Mouse (Mus musculus) macrophage (primary cell): ENCODE results near the gene Wdr20. TPM values are rescaled to one million over a fixed set of nuclear protein-coding genes. Genes with fewer than 3 reads are reported as not detected.
"Not testable (repeated sequence)": the region's sequence is repeated elsewhere in the genome, so short reads cannot be mapped to it uniquely, and the experiment has no call there.

Experiments
- H3K27ac ChIP-seq: fragments of 350-480 bp; formaldehyde crosslinking; 2 replicates; pipeline ENCODE4 v1.9.0; 2021
- H3K36me3 ChIP-seq: fragments of 350-480 bp; formaldehyde crosslinking; 2 replicates; pipeline ENCODE4 v1.9.0; 2021; ENCODE audit errors: inconsistent target
- H3K4me3 ChIP-seq: fragments of 350-480 bp; formaldehyde crosslinking; 2 replicates; pipeline ENCODE4 v1.9.0; 2021; ENCODE audit errors: inconsistent target
- H3K79me2 ChIP-seq: fragments of 350-480 bp; formaldehyde crosslinking; 2 replicates; pipeline ENCODE4 v1.9.0; 2021; ENCODE audit errors: inconsistent target
- WGBS: methylation state at CpG from one replicate; pipeline ENCODE4 v1.1.7; 2026; ENCODE audit warnings: inconsistent platforms; ENCODE audit not compliant: missing documents; 5-methylcytosine and 5-hydroxymethylcytosine counted together
- polyA plus RNA-seq: library from polyadenylated mRNA; stranded (reverse); fragments of 250-400 nt; gene quantifications from 3 replicates; pipeline ENCODE4 v1.2.4, GENCODE M21; 2018; ENCODE audit warnings: inconsistent platforms
- total RNA-seq, 78 experiments: library from RNA; depleted of rRNA; stranded (reverse); fragments of 250-400 nt; gene quantifications; 1 replicate in 9 of 78; 2 replicates in 24 of 78; 3 replicates in 43 of 78; 4 replicates in 2 of 78; pipeline ENCODE4 v1.2.4; 2018; ENCODE audit warnings: inconsistent platforms in 56 of 78

The Wdr20 gene
- total RNA-seq (2018; cell fraction: chromatin; rRNA removed): 100 to 1,000 TPM in 2 of 26 experiments, 10 to 100 TPM in 24; 58.6 to 114 (median 80.3) TPM
- 10 to 100 TPM; 13.3 to 23.3 (median 17.3) TPM for total RNA-seq (2018; cell fraction: cytosol; rRNA removed)
- total RNA-seq (2018; cell fraction: nucleus; rRNA removed): 10 to 100 TPM; 38.9 to 88.2 (median 61.7) TPM
- polyA plus RNA-seq: 20.2 to 22.2 TPM (median 20.6 TPM) in 3 replicates

DNA sequence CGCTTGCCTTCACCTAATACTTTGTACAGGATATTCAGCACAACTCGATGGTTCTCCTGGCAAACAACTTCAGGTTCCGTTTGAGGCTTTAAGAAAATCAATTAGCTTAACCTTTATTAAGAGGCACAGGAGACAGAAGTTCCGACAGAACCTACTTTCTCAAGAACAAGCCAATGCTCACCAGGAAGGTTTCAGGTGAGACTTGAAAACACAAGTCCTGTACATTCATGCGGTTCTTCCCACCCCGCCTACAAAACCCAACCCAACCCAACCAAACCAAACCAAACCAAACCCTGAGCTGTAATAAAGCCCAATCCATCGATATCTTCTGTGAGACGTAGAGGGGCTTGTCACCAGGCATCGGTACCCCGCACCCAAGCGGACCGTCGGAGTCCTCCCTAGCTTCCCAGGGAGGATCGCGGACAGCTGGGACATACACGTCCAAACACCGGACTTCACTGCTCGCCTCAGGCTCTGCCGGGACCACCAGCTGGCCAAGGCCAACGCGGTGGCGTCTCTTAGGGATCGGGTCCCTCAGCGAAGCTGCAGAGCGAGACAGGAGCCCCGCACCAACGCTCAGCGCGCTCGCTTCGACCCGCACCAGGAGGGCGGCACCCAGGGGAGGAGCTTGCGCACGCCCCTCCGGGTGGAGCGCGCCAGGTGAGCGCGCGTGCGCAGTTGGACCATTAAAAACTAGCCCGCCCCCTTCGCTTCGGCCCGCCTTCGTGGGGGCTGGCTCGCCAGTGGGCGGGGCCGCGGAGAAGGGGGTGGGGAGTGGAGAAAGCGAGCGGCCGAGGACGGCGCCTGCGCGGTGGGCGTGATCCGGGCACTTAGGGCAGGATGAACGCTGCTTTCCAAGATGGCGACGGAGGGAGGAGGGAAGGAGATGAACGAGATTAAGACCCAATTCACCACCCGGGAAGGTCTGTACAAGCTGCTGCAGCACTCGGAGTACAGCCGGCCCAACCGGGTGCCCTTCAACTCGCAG, at the start of gene Wdr20:
Gene Wdr20 (plus strand): TSS at position 775 of the 988 bp plus-strand sequence.
- Histone ChIP-seq H3K79me2 (peaks cover 47% of the 10 kb centered on the region), H3K36me3 (no peaks in the 10 kb centered on the region), H3K27ac (peak within 1 kb of the TSS; percentile 71), H3K4me3 (peak within 1 kb of the TSS; percentile 74)
- 1% methylated on average over 69 of the region's 69 CpGs for WGBS

DNA sequence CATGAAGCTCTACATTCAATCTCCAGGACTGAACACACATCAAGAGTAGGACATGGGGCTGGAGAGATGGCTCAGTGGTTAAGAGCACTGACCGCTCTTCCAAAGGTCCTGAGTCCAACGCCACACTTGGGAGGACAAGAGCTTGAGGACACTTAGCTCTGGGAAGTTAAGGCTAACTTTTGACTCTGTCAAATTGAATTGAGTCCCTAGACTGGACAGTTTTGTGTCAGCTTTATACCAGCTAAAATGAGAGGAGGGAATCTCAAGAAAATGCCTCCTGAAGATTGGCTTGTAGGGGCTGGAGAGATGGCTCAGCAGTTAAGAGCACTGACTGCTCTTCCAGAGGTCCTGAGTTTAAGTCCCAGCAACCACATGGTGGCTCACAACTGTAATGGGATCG, 48.8 kb upstream of the Wdr20 start:
- not testable (repeated sequence) for H3K4me3 ChIP-seq, H3K79me2 ChIP-seq, H3K27ac ChIP-seq
- WGBS: 91% methylated on average over 3 of the region's 3 CpGs
- H3K36me3 ChIP-seq: peaks cover 24% of the 10 kb centered on the region; the same call in 1 of the 2 replicates

DNA sequence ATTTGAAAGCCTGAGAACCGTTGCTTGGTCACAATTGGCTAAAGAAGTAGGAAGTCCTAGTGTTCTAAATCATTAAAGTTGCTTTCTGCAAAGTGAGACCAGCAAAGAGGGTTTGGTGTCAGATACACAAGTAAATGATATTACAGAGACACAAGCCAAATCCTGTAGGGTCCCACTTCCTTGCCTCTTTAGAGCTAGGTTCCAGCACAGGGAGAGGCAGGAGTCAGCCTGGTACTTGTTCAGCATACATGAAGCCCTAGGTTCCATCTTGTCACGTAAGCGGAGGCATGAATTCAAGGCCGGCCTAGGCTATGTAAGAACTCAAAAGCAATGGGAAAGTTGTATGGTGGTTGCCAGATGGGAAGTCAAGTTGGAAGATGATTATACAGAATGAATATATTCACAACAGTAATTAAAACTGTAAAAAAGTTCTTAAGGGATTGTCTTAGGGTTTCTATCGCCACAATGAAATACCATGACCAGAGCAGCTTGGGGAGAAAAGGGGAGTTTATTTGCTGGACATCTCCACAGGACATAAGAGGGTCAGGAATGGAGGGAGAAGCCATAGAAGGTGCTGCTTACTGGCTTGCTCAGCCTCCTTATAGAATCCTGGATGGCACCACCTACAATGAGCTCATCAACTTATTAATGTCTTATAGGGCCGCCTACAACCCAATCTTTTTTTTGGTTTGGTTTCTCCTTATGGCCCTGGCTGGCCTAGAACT, 47.7 kb upstream of the Wdr20 start:
- peaks cover 24% of the 10 kb centered on the region; the same call in 1 of the 2 replicates for H3K36me3 ChIP-seq
- H3K79me2 ChIP-seq: peaks cover 10% of the 10 kb centered on the region
- no peak overlapping the region for H3K27ac ChIP-seq
- WGBS: 94% methylated on average over 6 of the region's 6 CpGs
- H3K4me3 ChIP-seq: no peak overlapping the region

GRCm38 (mm10) chr12:110693378-110693777, 44.4 kb upstream of the Wdr20 start:
- H3K36me3 ChIP-seq: peaks cover 24% of the 10 kb centered on the region; the same call in 1 of the 2 replicates
- WGBS: 100% methylated on average over 3 of the region's 5 CpGs
- H3K4me3 ChIP-seq, H3K27ac ChIP-seq: not testable (repeated sequence)
- peaks cover 16% of the 10 kb centered on the region for H3K79me2 ChIP-seq

- WGBS: under 1% methylated on average over 52 of the region's 55 CpGs
- Histone ChIP-seq H3K4me3 (peak overlapping the region; percentile 57), H3K79me2 (peaks cover 16% of the 10 kb centered on the region), H3K36me3 (peaks cover 15% of the 10 kb centered on the region; the same call in 1 of the 2 replicates), H3K27ac (0 out of 2 replicates have a peak overlapping the region, but pooled peaks have one; percentile 13)
Measured at GRCm38 (mm10) chr12:110695676-110696171, 42.0 kb upstream of the Wdr20 start.

DNA sequence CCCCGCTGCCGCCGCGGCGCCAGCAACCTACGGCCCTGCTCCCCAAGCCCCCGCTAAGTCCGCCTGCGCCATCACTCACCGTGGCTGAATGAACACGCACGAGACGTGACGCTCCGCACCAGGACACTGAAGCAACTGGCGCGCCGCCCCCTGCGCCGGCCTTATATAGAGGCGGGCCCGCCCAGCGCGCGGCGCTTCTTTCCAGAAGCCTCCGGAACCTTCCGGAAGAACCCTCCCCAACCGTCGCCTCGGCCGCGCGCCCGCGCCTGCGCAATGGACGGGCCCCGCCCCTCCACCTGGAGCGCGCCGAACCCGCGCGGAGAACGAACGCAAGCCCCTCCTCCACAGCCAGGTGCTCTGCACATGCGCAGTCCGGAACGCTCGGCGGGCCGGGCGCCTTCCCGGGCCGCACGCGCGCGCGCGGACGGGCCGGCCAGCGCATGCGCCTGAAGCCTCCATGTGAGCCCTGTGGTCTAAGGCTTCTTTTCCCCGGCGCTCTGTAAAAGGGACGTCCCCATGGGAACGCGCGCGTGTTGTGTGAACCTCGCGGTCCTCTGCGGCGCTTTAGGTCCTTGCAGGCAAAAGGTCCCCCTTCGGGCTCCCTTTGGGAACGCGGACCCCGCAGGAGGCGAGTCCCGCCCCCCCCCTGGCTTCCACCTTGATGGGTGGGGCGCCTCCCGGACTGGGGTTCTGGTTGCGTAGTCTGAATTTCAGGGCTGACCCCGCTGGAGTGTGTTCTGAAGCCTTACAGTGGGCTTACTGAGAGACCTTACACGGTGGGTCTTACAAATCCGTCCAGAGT, 41.4 kb upstream of the Wdr20 start:
- Histone ChIP-seq H3K36me3 (peaks cover 14% of the 10 kb centered on the region; the same call in 1 of the 2 replicates), H3K79me2 (peaks cover 16% of the 10 kb centered on the region), H3K4me3 (peak overlapping the region; percentile 43), H3K27ac (peak overlapping the region; percentile 33; the same call in 1 of the 2 replicates)
- WGBS: under 1% methylated on average over 88 of the region's 89 CpGs

- H3K4me3 ChIP-seq: peak overlapping the region; percentile 43
- WGBS: 62% methylated on average over 9 of the region's 9 CpGs
- peaks cover 16% of the 10 kb centered on the region for H3K79me2 ChIP-seq
- H3K36me3 ChIP-seq: peaks cover 9% of the 10 kb centered on the region; the same call in 1 of the 2 replicates
- H3K27ac ChIP-seq: peak overlapping the region; percentile 33; the same call in 1 of the 2 replicates
Measured at GRCm38 (mm10) chr12:110696975-110697400, 40.8 kb upstream of the Wdr20 start.

GRCm38 (mm10) chr12:110697457-110697856, 40.3 kb upstream of the Wdr20 start:
- Histone ChIP-seq H3K79me2 (peaks cover 16% of the 10 kb centered on the region), H3K36me3 (peaks cover 9% of the 10 kb centered on the region; the same call in 1 of the 2 replicates), H3K4me3 (no peak overlapping the region), H3K27ac (no peak overlapping the region)
- 48% methylated on average over 5 of the region's 5 CpGs for WGBS

DNA sequence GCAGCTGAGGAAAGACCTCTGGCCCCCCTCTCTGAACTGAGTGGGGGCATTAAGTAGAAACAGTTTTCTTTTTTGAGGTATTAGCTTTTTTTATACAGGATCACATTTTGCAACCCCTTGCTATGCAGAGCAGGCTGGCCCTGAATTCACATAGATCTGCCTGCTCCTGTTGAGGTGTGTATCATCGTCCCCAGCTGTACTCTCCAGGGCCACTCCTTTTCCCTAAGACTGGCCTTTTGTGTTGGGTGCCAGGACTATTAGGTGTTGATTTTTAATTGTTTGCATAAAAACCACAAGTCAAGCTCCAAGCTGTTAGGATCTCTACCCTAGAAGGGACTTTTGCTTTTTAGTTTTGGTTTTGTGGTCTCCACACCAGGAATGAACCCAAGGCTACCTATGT, 39.7 kb upstream of the Wdr20 start:
- H3K4me3 ChIP-seq: no peak overlapping the region
- H3K79me2 ChIP-seq: peaks cover 16% of the 10 kb centered on the region
- peaks cover 5% of the 10 kb centered on the region; the same call in 1 of the 2 replicates for H3K36me3 ChIP-seq
- no peak overlapping the region for H3K27ac ChIP-seq
- 100% methylated on average over 1 of the region's 1 CpGs for WGBS

- WGBS: 32% methylated on average over 12 of the region's 15 CpGs
- Histone ChIP-seq H3K4me3 (no peak overlapping the region), H3K27ac (no peak overlapping the region), H3K79me2 (peaks cover 16% of the 10 kb centered on the region), H3K36me3 (0 out of 2 replicates have a peak, but pooled peaks cover under 1% of the 10 kb centered on the region)
Measured at GRCm38 (mm10) chr12:110698523-110699170, 39.1 kb upstream of the Wdr20 start.

DNA sequence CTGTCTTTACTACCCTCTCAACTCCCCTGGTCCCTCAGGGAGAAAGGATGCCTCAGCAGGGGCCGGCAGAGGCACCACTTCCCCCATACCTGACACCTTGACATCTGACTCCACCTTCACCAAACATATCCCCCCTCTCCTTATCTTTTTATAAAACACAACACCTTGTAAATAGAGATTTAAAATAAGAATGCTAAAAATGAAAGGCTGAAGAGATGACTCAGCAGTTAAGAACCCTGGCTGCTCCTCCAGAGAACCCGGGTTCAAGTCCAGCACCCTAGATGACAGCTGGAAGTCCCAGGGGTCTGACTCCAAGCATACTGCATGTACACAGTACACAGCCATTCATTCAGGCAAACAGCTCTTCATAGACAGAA, 38.6 kb upstream of the Wdr20 start:
- no peaks in the 10 kb centered on the region for H3K36me3 ChIP-seq
- H3K4me3 ChIP-seq: no peak overlapping the region
- WGBS: 68% methylated on average over 2 of the region's 2 CpGs
- peaks cover 15% of the 10 kb centered on the region for H3K79me2 ChIP-seq
- no peak overlapping the region for H3K27ac ChIP-seq

GRCm38 (mm10) chr12:110700730-110701129, 37.0 kb upstream of the Wdr20 start:
- no peaks in the 10 kb centered on the region for H3K79me2 ChIP-seq
- H3K36me3 ChIP-seq: no peaks in the 10 kb centered on the region
- H3K27ac ChIP-seq: no peak overlapping the region
- H3K4me3 ChIP-seq: no peak overlapping the region
- 90% methylated on average over 2 of the region's 2 CpGs for WGBS

GRCm38 (mm10) chr12:110701363-110701762, 36.4 kb upstream of the Wdr20 start:
- H3K36me3 ChIP-seq, H3K79me2 ChIP-seq, H3K4me3 ChIP-seq: not testable (repeated sequence)
- peak overlapping the region; percentile 15; the same call in 1 of the 2 replicates for H3K27ac ChIP-seq
- 30% methylated on average over 3 of the region's 3 CpGs for WGBS
